Mouse (Mus musculus) fat pad, adult 2 months (tissue): ENCODE results near the gene Lyrm9.

Experiments used
- DNase-seq: peaks from one replicate; pipeline ENCODE4 v3.0.0-alpha.2; 2011; ENCODE audit warnings: low read depth, low spot score; ENCODE audit errors: extremely low read depth

Gene Lyrm9

DNA sequence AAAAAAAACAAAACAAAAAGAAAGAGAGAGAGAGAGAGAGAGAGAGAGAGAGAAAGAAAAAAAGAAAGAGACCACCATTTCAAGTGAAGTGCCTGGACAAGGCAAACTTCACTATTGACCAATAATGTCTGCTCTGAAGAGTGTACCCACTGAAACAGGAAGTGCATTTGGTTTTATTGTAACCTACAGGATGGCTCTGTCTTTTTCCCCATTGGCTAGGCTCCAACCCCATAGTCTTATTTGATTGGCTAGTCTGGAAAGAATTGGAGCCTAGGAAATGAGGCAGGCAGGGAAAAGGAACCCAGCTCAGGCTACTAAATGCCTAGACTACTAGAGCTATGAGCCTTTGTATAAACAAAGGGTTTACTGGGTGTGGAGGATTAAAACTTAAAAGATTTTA is 17.0 kb upstream of the Lyrm9 start:
- no peak for DNase-seq

- DNase-seq = no peak
These were observed 11.9 kb upstream of the Lyrm9 start for GRCm38 (mm10) chr11:78814461-78814941.

GRCm38 (mm10) chr11:78815986-78816792 is 10.2 kb upstream of the Lyrm9 start:
- DNase-seq = no peak

GRCm38 (mm10) chr11:78817311-78818022 is 8.9 kb upstream of the Lyrm9 start:
- DNase-seq = no peak

- no peak for DNase-seq
These were observed 5.9 kb upstream of the Lyrm9 start for GRCm38 (mm10) chr11:78820337-78821000.

DNA sequence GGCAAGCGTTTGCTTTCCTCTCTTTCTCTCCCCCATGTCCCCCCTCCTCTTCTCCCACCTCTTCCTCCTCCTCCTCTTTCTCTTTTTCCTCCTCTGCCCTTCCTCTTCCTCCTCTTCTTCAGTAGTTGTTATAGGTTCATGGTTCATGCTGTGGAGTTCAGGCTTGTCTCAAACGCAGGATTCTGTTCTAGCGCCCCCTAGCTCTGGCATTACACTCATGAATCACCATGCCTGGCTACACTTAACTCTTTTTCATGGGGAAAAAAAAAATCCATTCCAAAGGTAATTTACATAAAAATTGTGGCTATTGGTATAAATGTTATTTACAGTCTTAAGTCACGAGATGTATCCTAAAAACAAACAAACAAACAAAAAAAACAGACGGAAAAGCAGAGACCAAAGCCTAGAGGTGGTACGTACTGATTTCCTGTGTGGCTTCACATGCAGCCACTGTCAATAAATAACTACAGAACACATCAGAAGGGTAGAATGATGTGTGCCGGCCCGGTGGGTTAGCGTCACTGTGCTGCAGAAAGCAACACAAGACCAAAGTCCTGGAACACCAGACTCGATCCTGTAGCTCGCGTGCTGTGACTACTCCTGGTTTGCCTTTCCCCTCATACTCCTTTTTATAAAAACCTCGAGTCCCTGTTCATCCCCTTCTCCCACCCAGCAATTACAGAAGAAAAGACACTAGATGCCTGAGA is 3.4 kb upstream of the Lyrm9 start:
- DNase-seq = no peak

DNA sequence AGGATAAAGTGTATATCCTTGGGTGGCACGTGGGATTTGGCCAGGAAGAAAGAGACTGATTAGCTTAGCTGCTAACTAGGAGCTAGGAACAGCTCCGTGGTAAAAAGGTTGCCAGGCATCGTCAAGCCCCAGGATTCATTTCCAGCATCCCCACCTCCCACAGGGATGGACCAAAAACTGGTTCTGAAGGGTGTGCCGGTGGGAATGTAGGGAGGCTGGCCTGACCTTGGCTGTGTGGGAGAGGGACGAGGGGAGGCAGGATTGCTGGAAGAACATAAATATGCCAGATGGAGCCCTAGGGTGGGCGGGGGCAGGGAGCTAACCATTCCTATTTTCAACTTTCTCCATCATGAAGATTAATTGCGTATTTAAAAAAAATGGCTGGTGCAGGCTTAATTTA is 1.2 kb downstream of the Lyrm9 start:
- no peak for DNase-seq

DNA sequence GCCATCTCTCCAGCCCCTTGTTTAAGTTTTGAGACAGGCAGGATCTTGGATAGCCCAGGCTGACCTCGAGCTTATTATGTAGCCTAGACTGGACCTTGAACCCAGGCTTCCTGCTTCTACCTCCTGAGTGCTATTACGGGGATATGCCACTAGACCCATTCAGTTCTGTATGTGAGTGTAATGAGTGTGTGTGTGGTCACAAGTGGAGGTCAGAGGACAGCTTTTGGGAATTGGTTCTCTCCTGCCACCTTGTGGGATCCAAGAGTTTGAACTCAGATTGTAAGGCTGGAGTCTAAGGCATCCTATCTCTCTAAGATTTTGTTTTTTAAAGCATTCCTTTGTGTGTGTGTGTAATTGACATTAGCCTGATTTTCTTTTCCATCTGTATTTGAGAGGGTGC is 2.0 kb downstream of the Lyrm9 start:
- no peak for DNase-seq

DNA sequence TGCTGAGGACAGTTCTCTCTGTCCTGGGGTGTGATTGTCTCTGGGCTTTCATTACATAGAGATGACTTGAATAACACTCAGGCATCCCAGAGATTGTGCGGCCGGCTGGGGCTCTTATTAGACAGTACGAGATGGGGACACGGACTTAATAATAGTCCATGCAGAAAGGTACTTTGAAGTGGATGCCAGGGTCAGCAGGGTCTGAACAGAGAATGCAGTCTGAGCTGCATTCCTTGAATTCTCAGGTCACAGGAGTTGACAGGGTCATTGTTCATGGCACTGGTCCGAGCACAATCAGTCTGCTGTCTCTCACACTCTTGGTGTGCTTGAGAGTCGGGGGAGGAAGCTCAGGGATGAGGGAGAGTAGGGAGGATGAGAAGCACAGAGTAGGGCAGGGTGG is 3.0 kb downstream of the Lyrm9 start:
- DNase-seq = no peak

- DNase-seq = no peak
These were observed 3.8 kb downstream of the Lyrm9 start for GRCm38 (mm10) chr11:78830180-78830579.

DNA sequence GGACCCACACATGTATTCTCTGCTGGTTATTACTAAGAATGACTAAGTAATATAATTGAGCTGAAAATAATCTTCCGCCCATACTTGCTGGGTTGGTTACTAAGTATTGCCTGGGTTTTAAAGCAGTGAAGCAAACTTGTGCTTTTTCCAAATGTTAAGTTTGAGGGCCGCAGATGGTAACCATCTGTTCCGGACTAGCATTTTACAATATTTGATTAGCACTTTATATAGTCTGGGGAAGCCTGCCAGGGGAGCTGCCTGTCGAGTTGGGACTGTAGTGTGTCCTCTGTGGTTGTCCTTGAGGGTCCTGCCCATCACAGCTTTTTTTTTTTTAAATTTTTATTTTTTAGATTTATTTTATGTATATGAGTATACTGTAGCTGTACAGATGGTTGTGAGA is 5.3 kb downstream of the Lyrm9 start:
- DNase-seq = no peak

DNA sequence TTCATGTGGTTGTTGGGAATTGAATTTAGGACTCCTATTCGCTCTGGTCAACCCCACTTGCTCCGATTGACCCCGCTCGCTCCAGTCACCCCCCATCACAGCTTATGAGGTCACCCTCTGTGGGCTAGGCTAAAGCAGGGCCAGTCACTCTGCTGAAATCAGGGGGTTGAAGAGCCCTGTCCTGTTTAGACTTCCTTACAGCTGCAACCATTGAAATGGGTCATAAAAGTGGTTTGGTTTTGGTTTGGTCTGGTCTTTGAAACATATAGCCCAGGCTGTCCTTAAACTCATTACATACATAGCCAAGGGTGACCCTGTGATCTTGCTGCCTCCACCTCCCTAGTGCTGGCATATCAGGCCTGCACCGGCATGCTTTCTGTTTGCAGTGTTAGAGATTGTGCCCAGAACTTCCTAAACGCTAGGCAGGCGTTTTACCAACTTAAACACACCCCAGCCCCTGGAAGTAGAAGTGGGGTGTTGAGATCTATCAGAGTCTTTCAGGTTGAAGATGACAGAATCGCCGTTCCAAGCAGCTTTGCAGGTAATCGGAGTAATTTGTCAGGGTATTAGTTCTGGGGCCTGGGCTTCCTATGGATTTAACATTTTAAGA is 5.8 kb downstream of the Lyrm9 start:
- DNase-seq = no peak

DNA sequence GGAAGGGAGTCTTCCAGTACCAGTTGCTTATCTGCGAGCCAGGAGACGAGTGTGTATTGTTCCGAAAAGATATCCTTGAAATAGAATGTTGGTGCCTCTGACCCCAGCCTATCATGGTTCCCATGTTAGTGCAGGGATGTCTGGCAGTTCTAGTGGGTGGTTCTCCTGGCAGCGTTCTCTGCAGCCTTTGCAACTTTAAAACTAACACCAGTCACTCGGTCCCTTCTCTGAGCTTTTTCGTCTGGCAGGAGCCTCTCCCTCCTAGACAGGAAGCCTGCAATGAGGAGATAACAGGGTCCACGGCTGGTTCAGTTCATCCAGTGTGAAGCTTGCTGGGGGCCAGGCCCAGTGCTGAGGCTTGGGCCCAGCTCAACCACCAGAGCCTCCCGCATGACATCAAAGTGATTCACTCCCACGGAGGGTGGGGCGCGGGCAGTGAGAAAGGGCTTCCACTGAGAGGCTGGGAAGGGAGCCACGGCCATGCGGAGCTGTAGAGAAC is 6.5 kb downstream of the Lyrm9 start:
- no peak for DNase-seq

DNA sequence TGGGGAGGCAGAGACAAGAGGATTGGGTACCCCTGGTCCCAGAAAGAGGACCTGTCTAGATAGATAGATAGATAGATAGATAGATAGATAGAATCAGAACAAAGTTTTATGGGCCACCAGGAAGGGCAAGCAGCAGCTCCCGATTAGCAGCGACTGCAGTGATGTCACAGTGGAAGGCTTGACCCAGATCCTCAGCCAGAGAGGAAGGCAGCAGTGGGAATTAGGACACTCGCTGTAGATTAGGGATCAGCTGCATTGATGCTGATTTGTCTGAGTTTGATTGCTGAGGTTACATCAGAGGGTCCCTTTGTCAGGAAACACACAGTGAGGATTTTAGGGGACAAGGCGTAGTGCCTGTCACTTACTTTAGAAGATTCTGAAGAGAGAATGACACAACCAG is 10.1 kb downstream of the Lyrm9 start:
- no peak for DNase-seq

GRCm38 (mm10) chr11:78837989-78838388 is 11.6 kb downstream of the Lyrm9 start:
- DNase-seq = no peak

GRCm38 (mm10) chr11:78839491-78839890 is 13.1 kb downstream of the Lyrm9 start:
- no peak for DNase-seq

GRCm38 (mm10) chr11:78840141-78840540 is 13.8 kb downstream of the Lyrm9 start:
- no peak for DNase-seq

DNA sequence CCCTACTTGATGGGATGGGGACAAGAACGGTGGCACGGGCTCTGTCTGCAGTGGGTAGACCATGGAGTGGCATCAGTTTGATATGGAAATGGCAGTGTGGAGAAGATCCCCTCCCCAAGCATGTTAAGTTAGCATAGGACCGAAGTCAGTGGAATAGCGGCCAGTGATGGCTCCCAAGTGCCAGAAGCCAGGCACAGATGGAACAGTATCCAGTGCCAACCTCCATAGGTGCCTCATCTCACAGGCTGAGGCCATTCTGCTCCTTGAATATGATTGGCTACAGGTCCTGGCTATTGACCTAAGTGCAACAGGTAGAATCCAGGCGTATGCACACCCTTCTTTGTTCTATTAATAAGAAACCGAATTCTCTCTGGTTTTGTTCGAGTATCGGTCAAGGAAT is 15.6 kb downstream of the Lyrm9 start:
- DNase-seq = no peak

GRCm38 (mm10) chr11:78846620-78847019 is 20.2 kb downstream of the Lyrm9 start:
- no peak for DNase-seq
